Mouse (Mus musculus) layer of hippocampus, adult 6 months (tissue): ENCODE results near the gene Zmynd8. TPM values are rescaled to one million over a fixed set of nuclear protein-coding genes. Genes with fewer than 3 reads are reported as not detected.

ENCODE experiments used
- long read RNA-seq, 2 experiments: library from polyadenylated mRNA; unstranded; transcript quantifications; one replicate each; pipeline ENCODE4 v2.0.0; 2019 to 2020
- microRNA-seq: library from miRNA; unstranded; fragments of <30 nt; microRNA quantifications from one replicate; pipeline ENCODE4 v1.2.0, GENCODE M21; 2020
- polyA plus RNA-seq: library from polyadenylated mRNA; unstranded; fragments of <200 nt; fragmentation: Nextera tagmentation; gene quantifications from 2 replicates; pipeline ENCODE4 v1.2.3, GENCODE M21; 2021

The Zmynd8 gene
- 33.9 and 43.0 TPM in 2 replicates for polyA plus RNA-seq
- long read RNA-seq, experiment 1, partial matches to known transcripts = 17 of 38 reads
- long read RNA-seq, experiment 1, other reads (novel, unspliced or antisense) = 21 of 38 reads
- long read RNA-seq, experiment 2, full-length matches to known transcripts = 1 of 133 reads
- long read RNA-seq, experiment 2, partial matches to known transcripts = 56 of 133 reads
- long read RNA-seq, experiment 2, other reads (novel, unspliced or antisense) = 76 of 133 reads

DNA sequence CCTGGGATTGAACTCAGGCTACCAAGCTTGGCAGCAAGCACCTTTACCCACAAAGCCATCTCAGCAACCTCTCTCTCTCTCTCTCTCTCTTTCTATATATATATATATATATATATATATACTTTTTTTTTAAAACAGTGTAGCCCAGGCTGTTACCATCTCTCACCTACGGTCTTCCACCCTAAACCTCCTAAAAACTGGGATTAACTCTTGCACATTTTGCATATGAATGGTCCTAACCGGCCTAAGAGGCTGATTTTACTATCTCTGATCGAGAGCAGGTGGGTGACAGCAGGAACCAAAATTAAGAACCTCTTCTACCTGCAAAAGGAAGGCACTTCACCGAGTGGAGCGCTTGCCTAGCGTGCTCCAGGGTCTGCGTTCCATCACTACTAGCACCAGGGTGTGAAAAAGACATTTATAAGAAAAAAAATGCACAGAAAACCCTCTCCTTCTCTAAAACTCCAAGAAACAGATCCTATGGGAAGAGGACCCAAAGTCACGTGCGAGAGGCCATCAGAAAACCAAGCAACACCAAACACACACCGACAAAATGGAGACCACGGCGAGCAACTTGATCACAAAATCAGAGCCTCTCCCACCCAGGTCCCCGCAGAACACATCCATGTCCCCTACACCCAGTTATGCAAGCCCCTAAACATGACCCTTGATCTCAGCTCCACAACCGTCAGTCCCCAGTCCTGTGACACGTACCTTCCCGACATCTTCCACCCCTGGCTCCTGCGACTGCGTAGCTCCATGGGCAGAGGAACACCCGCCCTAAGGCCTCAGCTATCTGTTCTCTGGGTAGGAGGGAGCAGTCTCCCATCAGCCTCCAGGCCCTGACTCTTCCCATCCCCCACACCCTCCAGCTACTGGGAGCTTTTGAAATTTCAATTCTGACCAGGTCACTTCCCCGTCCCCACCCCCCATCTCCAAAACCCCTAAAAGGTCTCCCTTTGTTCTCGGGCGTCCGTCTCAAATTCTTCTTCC is at the start of gene Zmynd8:
TSS of gene Zmynd8 (minus strand) at position 815 of the 993 bp plus-strand sequence.

Small RNAs within 50 kb of the gene (microRNA-seq; reads per million reads assigned to microRNA genes)
- gene Gm22692 = not detected

Other genes starting within 250 kb of the Zmynd8 start
- 8.3 and 11.2 TPM in 2 replicates for gene Ncoa3, start 93.6 kb upstream of the Zmynd8 start, polyA plus RNA-seq